Mouse (Mus musculus) stomach, postnatal 0 days (tissue): Measurements from ENCODE around the gene Mef2c.

Experiments used
- CTCF ChIP-seq: IDR thresholded peaks from 2 replicates; pipeline ENCODE4 v1.5.1; 2016; ENCODE audit warnings: antibody characterized with exemption, low read depth, mild to moderate bottlenecking, moderate library complexity
- EP300 ChIP-seq: optimal IDR thresholded peaks from 2 replicates; pipeline ENCODE3; 2016; ENCODE audit warnings: antibody characterized with exemption

- no peak for TF ChIP-seq EP300
- no peak for TF ChIP-seq CTCF
Measured at GRCm38 (mm10) chr13:83536361-83536760, 32.5 kb downstream of the Mef2c start.
